ENCODE assay signal across 12 mouse cellular contexts in genomic region chr11:44323314-44323713, GRCm38 (mm10).
DNase-seq lines count a peak whose midpoint lies in the region; TF ChIP-seq lines count a peak whose summit lies in the region.
"Had no signal": no experiment of that assay in that cellular context is flagged by ENCODE, and none has a peak within 500 bp of the region (broad histone marks: within the 10 kb centered on the region; RNA-seq: fewer than 3 reads in every experiment).

No protein-coding gene starts in this region.

- H3K4me1 ChIP-seq in embryonic fibroblast, embryonic 13.5 days (ENCODE audit: control insufficient read depth, insufficient read depth, low read length) = peaks cover 15% of the 10 kb centered on the region
- H3K4me1 ChIP-seq: liver, embryonic 15.5 days; neural tube, embryonic 13.5 days; stomach, embryonic 15.5 days had no signal

- no peak overlapping the region for H3K4me3 ChIP-seq in embryonic fibroblast, embryonic 13.5 days (ENCODE audit: insufficient read depth, low read length)
- H3K4me3 ChIP-seq: liver, embryonic 15.5 days; neural tube, embryonic 13.5 days; stomach, embryonic 15.5 days had no signal

- no peak for TF ChIP-seq POLR2A in embryonic fibroblast, embryonic 13.5 days (IDR thresholded peaks at IDR 0.05; ENCODE audit: low read depth, low read length)

- intact Hi-C loops in heart, postnatal 36 days (cut with DNase I) = loop anchor here (1.0 to 5.0 kb wide), 2 partner anchors 80 to 396 kb away; no protein-coding TSS in a partner anchor

- H3K27ac ChIP-seq in embryonic fibroblast, embryonic 13.5 days (ENCODE audit: insufficient read depth, low read length) = peak overlapping the region; percentile 36; the same call in 1 of the 2 replicates
- H3K27ac ChIP-seq: liver, embryonic 15.5 days; neural tube, embryonic 13.5 days; stomach, embryonic 15.5 days had no signal

- TF ChIP-seq CTCF in embryonic fibroblast, embryonic 13.5 days (IDR thresholded peaks at IDR 0.05; ENCODE audit: borderline replicate concordance, insufficient read depth, low read length) = no peak

- DNase-seq in right cerebral cortex, adult 2 months (ENCODE audit: low spot score in 2 of 2) = peak; percentile 65 to 66
- DNase-seq in right cerebral cortex, postnatal 4 days = no peak
- DNase-seq in heart, postnatal 36 days = peak; percentile 51 to 54
- DNase-seq in skeletal muscle tissue, adult 2 months (ENCODE audit: low read depth, low spot score) = peak; percentile 43
- DNase-seq in thymus, postnatal 10 days (ENCODE audit: low spot score in 2 of 2) = no peak
- DNase-seq in cerebellum, postnatal 25 days = no peak
- DNase-seq: cerebellum, adult 8-10 months; kidney, adult 2 months had no signal

Comparison
In these comparisons a context has a peak if more than half of its experiments do, and no peak if none do; other contexts are left out.
1. DNase-seq: peak in right cerebral cortex, adult 2 months (2 of 2), heart, postnatal 36 days (2 of 2) and skeletal muscle tissue, adult 2 months (single experiment); none in right cerebral cortex, postnatal 4 days (single experiment), thymus, postnatal 10 days (0 of 2) and cerebellum, postnatal 25 days (0 of 2).